Mouse (Mus musculus) telencephalon, adult 2 months (tissue): ENCODE data around the gene Cpne5.

ENCODE experiments used
- DNase-seq: peaks from one replicate; pipeline ENCODE4 v3.0.0-alpha.2; 2011; ENCODE audit warnings: low read depth, low spot score

The Cpne5 gene

GRCm38 (mm10) chr17:29210037-29210436 lies 27.9 kb downstream of the Cpne5 start:
- no peak for DNase-seq

GRCm38 (mm10) chr17:29206052-29206451 lies 31.9 kb downstream of the Cpne5 start:
- no peak for DNase-seq

GRCm38 (mm10) chr17:29202604-29203003 lies 35.4 kb downstream of the Cpne5 start:
- DNase-seq = no peak

GRCm38 (mm10) chr17:29199821-29200220 lies 38.1 kb downstream of the Cpne5 start:
- DNase-seq = no peak

- DNase-seq = peak; percentile 64
These were observed 38.7 kb downstream of the Cpne5 start for GRCm38 (mm10) chr17:29199151-29199800.

- DNase-seq = no peak
These were observed 42.4 kb downstream of the Cpne5 start for GRCm38 (mm10) chr17:29195579-29195978.

GRCm38 (mm10) chr17:29188989-29189388 lies 49.0 kb downstream of the Cpne5 start:
- no peak for DNase-seq

- no peak for DNase-seq
These were observed 50.7 kb downstream of the Cpne5 start for GRCm38 (mm10) chr17:29186989-29187859.

GRCm38 (mm10) chr17:29185376-29186046 lies 52.5 kb downstream of the Cpne5 start:
- no peak for DNase-seq

- no peak for DNase-seq
These were observed 54.8 kb downstream of the Cpne5 start for GRCm38 (mm10) chr17:29183162-29183561.

- DNase-seq = no peak
These were observed 56.2 kb downstream of the Cpne5 start for GRCm38 (mm10) chr17:29181751-29182150.

- DNase-seq = no peak
These were observed 57.4 kb downstream of the Cpne5 start for GRCm38 (mm10) chr17:29180406-29181127.

GRCm38 (mm10) chr17:29179917-29180316 lies 58.0 kb downstream of the Cpne5 start:
- DNase-seq = no peak

- DNase-seq = no peak
These were observed 59.4 kb downstream of the Cpne5 start for GRCm38 (mm10) chr17:29178503-29179059.

- DNase-seq = peak; percentile 79
These were observed 61.3 kb downstream of the Cpne5 start for GRCm38 (mm10) chr17:29176391-29177267.

- no peak for DNase-seq
These were observed 62.3 kb downstream of the Cpne5 start for GRCm38 (mm10) chr17:29175693-29176092.

- DNase-seq = no peak
These were observed 64.8 kb downstream of the Cpne5 start for GRCm38 (mm10) chr17:29173165-29173564.

- DNase-seq = no peak
These were observed 65.9 kb downstream of the Cpne5 start for GRCm38 (mm10) chr17:29172062-29172461.

GRCm38 (mm10) chr17:29171001-29171772 lies 66.8 kb downstream of the Cpne5 start:
- no peak for DNase-seq
